Mouse (Mus musculus) stomach, postnatal 0 days (tissue): Measurements from ENCODE around the gene Kel.

ENCODE experiments used
- CTCF ChIP-seq: IDR thresholded peaks from 2 replicates; pipeline ENCODE4 v1.5.1; 2016; ENCODE audit warnings: antibody characterized with exemption, low read depth, mild to moderate bottlenecking, moderate library complexity
- EP300 ChIP-seq: optimal IDR thresholded peaks from 2 replicates; pipeline ENCODE3; 2016; ENCODE audit warnings: antibody characterized with exemption

GRCm38 (mm10) chr6:41637927-41638506 lies 66.1 kb downstream of the Kel start:
- TF ChIP-seq CTCF: no peak
- no peak for TF ChIP-seq EP300
